Mouse (Mus musculus) hindbrain, embryonic 16.5 days (tissue): ENCODE results near the gene Map3k6. TPM values are rescaled to one million over a fixed set of nuclear protein-coding genes. Genes with fewer than 3 reads are reported as not detected.

ENCODE experiments used
- ATAC-seq: fragments of 200-750 bp; cut with Nextera tagmentation; 2 replicates; pipeline ENCODE4 v1.8.0; 2017; ENCODE audit warnings: moderate TSS enrichment, moderate library complexity
- H3K27ac ChIP-seq: fragments of 300-500 bp; sonication (generic); 2 replicates; pipeline ENCODE4 v1.5.1; 2014; ENCODE audit warnings: low read depth, mild to moderate bottlenecking, control low read depth, low read length, moderate library complexity
- H3K27me3 ChIP-seq: fragments of 300-500 bp; sonication (generic); replicated peaks from 2 replicates; pipeline ENCODE4 v1.6.1; 2014; ENCODE audit warnings: low read length; ENCODE audit not compliant: control insufficient read depth, insufficient read depth
- H3K36me3 ChIP-seq: fragments of 300-500 bp; sonication (generic); 2 replicates; pipeline ENCODE4 v1.6.1; 2014; ENCODE audit warnings: mild to moderate bottlenecking, low read length, moderate library complexity, mixed read lengths; ENCODE audit not compliant: control insufficient read depth, insufficient read depth
- H3K4me1 ChIP-seq: fragments of 300-500 bp; sonication (generic); 2 replicates; pipeline ENCODE4 v1.6.1; 2014; ENCODE audit warnings: low read depth, low read length; ENCODE audit not compliant: control insufficient read depth, insufficient read depth
- H3K4me2 ChIP-seq: fragments of 300-500 bp; sonication (generic); 2 replicates; pipeline ENCODE4 v1.6.1; 2014; ENCODE audit warnings: mild to moderate bottlenecking, low read length, control low read depth, moderate library complexity
- H3K4me3 ChIP-seq: fragments of 300-500 bp; sonication (generic); 2 replicates; pipeline ENCODE4 v1.5.1; 2014; ENCODE audit warnings: mild to moderate bottlenecking, low read length, control low read depth, moderate library complexity
- H3K9ac ChIP-seq: fragments of 300-500 bp; sonication (generic); 2 replicates; pipeline ENCODE4 v1.6.1; 2014; ENCODE audit warnings: low read depth, mild to moderate bottlenecking, control low read depth, low read length, moderate library complexity
- H3K9me3 ChIP-seq: fragments of 300-500 bp; sonication (generic); 2 replicates; pipeline ENCODE4 v1.6.1; 2014; ENCODE audit warnings: mild to moderate bottlenecking, low read length, moderate library complexity; ENCODE audit not compliant: control insufficient read depth
- WGBS: fragments of 180-500 bp; shearing (Covaris S2); extraction: QIAGEN DNeasy Blood & Tissue Kit; methylation state at CpG from one replicate; pipeline ENCODE4 v1.1.7; 2014; 5-methylcytosine and 5-hydroxymethylcytosine counted together
- polyA plus RNA-seq: library from polyadenylated mRNA; unstranded; fragments of >200 nt; fragmentation: Nextera tagmentation; extraction: Ambion mirVana; gene quantifications from 2 replicates; pipeline ENCODE4 v1.2.1, GENCODE M21; 2015

Gene Map3k6
- polyA plus RNA-seq, 1 experiment from 2014 or later, result 4.2 TPM

- no peaks in the 10 kb centered on the region for H3K4me1 ChIP-seq
- WGBS, result 95% methylated on average over 3 of the region's 3 CpGs
- no peak overlapping the region for H3K9ac ChIP-seq
- H3K27me3 ChIP-seq, result no peaks in the 10 kb centered on the region
- no peak overlapping the region for H3K4me3 ChIP-seq
- ATAC-seq, result no peak
- H3K4me2 ChIP-seq, result no peak overlapping the region
- H3K27ac ChIP-seq, result no peak overlapping the region
- H3K9me3 ChIP-seq, result no peaks in the 10 kb centered on the region
- H3K36me3 ChIP-seq, result peaks cover 51% of the 10 kb centered on the region
These were observed 24.7 kb downstream of the Map3k6 start for GRCm38 (mm10) chr4:133265297-133265696.

GRCm38 (mm10) chr4:133265759-133266158 is 25.1 kb downstream of the Map3k6 start:
- Histone ChIP-seq H3K27me3 (no peaks in the 10 kb centered on the region), H3K9me3 (no peaks in the 10 kb centered on the region), H3K36me3 (peaks cover 51% of the 10 kb centered on the region), H3K27ac (no peak overlapping the region), H3K4me2 (no peak overlapping the region), H3K9ac (no peak overlapping the region), H3K4me3 (no peak overlapping the region), H3K4me1 (no peaks in the 10 kb centered on the region)
- WGBS, result 98% methylated on average over 4 of the region's 4 CpGs
- ATAC-seq, result no peak

- no peak for ATAC-seq
- Histone ChIP-seq H3K4me2 (no peak overlapping the region), H3K4me3 (no peak overlapping the region), H3K4me1 (no peaks in the 10 kb centered on the region), H3K9me3 (no peaks in the 10 kb centered on the region), H3K27ac (no peak overlapping the region), H3K27me3 (no peaks in the 10 kb centered on the region), H3K9ac (no peak overlapping the region), H3K36me3 (peaks cover 51% of the 10 kb centered on the region)
- WGBS, result 94% methylated on average over 12 of the region's 12 CpGs
These were observed 25.7 kb downstream of the Map3k6 start for GRCm38 (mm10) chr4:133266248-133266880.

DNA sequence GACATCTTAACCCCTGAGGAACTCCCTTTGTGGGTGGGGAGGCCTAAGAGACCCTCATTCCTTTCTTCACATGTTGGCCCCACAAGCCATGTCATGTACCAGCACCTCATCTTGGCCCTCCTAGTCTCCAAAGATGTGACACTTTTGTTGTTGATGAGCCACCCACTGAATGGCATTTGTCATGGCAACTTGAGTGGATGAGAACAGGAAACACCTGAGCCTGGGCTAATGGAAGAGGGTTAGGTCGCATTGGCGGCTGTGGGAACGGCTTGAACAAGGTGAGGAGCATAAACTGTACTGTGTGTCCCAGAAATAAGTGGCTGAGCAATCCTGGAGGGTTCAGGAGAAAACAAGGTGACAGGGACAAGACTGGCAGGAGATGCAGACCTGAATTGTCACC is 28.3 kb downstream of the Map3k6 start:
- no peak overlapping the region for H3K4me3 ChIP-seq
- H3K9me3 ChIP-seq, result no peaks in the 10 kb centered on the region
- ATAC-seq, result no peak
- H3K36me3 ChIP-seq, result peaks cover 49% of the 10 kb centered on the region
- 93% methylated on average over 3 of the region's 3 CpGs for WGBS
- no peaks in the 10 kb centered on the region for H3K4me1 ChIP-seq
- no peak overlapping the region for H3K4me2 ChIP-seq
- H3K27me3 ChIP-seq, result no peaks in the 10 kb centered on the region
- no peak overlapping the region for H3K9ac ChIP-seq
- H3K27ac ChIP-seq, result no peak overlapping the region

DNA sequence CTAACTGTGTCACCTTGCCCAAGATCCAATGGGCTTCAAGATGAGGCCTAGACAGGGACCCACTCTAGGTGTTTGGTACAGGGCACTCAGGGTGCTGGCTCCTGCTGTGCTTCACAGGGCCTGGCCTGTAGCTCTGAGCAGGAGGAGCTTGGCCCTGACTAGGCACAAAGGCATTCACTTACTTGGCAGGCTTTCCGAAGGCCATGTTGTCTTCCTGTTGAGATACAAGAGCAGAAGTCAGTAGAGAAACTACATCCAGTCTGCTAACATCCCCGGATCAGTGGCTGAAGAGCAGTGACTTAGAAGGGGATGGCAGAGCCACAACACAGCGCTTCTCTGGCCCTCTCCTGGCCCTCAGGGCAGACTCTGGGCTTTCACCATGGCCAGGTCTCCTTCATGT is 29.0 kb downstream of the Map3k6 start:
- ATAC-seq, result no peak
- 89% methylated on average over 3 of the region's 3 CpGs for WGBS
- H3K4me3 ChIP-seq, result no peak overlapping the region
- peaks cover 46% of the 10 kb centered on the region for H3K36me3 ChIP-seq
- no peaks in the 10 kb centered on the region for H3K4me1 ChIP-seq
- no peaks in the 10 kb centered on the region for H3K9me3 ChIP-seq
- no peak overlapping the region for H3K27ac ChIP-seq
- H3K9ac ChIP-seq, result no peak overlapping the region
- no peaks in the 10 kb centered on the region for H3K27me3 ChIP-seq
- no peak overlapping the region for H3K4me2 ChIP-seq

DNA sequence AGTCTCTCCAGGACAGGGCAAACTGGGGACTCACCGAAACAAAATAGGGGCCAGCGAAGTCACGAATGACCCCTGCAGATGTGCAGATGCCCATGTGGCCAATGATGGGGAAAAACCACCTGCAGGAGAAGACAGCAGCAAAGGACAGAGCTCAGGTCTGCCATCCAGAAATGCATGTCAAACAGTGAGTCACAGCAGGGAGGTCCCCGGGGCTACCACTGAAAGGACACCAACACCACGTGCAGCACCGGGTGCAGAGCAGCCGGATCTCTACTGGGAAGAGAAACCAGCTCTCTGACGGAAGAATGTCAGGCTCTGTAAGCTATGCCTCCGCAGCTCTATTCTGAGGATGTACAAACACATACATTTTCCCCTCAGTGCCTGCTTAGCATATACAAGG is 30.3 kb downstream of the Map3k6 start:
- no peak for ATAC-seq
- peaks cover 33% of the 10 kb centered on the region for H3K36me3 ChIP-seq

GRCm38 (mm10) chr4:133277104-133278026 is 36.7 kb downstream of the Map3k6 start, which contains the start of gene Tmem222:
TSS of gene Tmem222 (minus strand) at chr4:133277792.
- H3K27me3 ChIP-seq, result no peaks in the 10 kb centered on the region

More for the DNA sequence above, 30.3 kb downstream of the Map3k6 start:
- H3K4me3 ChIP-seq, result no peak overlapping the region
- no peak overlapping the region for H3K4me2 ChIP-seq
- H3K27me3 ChIP-seq, result no peaks in the 10 kb centered on the region
- H3K4me1 ChIP-seq, result peaks cover 4% of the 10 kb centered on the region
- H3K9ac ChIP-seq, result no peak overlapping the region
- H3K9me3 ChIP-seq, result no peaks in the 10 kb centered on the region
- H3K27ac ChIP-seq, result no peak overlapping the region
- WGBS, result 88% methylated on average over 9 of the region's 9 CpGs

GRCm38 (mm10) chr4:133278067-133278466 is 37.4 kb downstream of the Map3k6 start:
- no peaks in the 10 kb centered on the region for H3K27me3 ChIP-seq
- H3K4me2 ChIP-seq, result peak overlapping the region; percentile 64
- peak overlapping the region; percentile 94 for H3K27ac ChIP-seq
- ATAC-seq, result no peak
- H3K36me3 ChIP-seq, result no peaks in the 10 kb centered on the region
- 27% methylated on average over 6 of the region's 6 CpGs for WGBS
- no peaks in the 10 kb centered on the region for H3K9me3 ChIP-seq
- H3K4me1 ChIP-seq, result peaks cover 21% of the 10 kb centered on the region
- H3K9ac ChIP-seq, result peak overlapping the region; percentile 88
- H3K4me3 ChIP-seq, result peak overlapping the region; percentile 87

More at GRCm38 (mm10) chr4:133277104-133278026, 36.7 kb downstream of the Map3k6 start, which contains the start of gene Tmem222:
- no peaks in the 10 kb centered on the region for H3K36me3 ChIP-seq
- H3K27ac ChIP-seq, result peak within 1 kb of the TSS; percentile 94
- no peaks in the 10 kb centered on the region for H3K9me3 ChIP-seq
- peak within 1 kb of the TSS; percentile 88 for H3K9ac ChIP-seq
- ATAC-seq, result peak; percentile 94
- H3K4me3 ChIP-seq, result peak within 1 kb of the TSS; percentile 87
- H3K4me1 ChIP-seq, result peaks cover 18% of the 10 kb centered on the region
- under 1% methylated on average over 72 of the region's 73 CpGs for WGBS
- peak within 1 kb of the TSS; percentile 64 for H3K4me2 ChIP-seq

GRCm38 (mm10) chr4:133278482-133278881 is 37.9 kb downstream of the Map3k6 start:
- 92% methylated on average over 3 of the region's 3 CpGs for whole genome bisulfite sequencing
- H3K36me3 ChIP-seq, result no peaks in the 10 kb centered on the region
- no peak overlapping the region; the same call in 1 of the 2 replicates for H3K27ac ChIP-seq
- H3K4me1 ChIP-seq, result peaks cover 21% of the 10 kb centered on the region
- no peaks in the 10 kb centered on the region for H3K9me3 ChIP-seq
- H3K4me3 ChIP-seq, result no peak overlapping the region
- no peak for ATAC-seq
- no peaks in the 10 kb centered on the region for H3K27me3 ChIP-seq
- H3K4me2 ChIP-seq, result peak overlapping the region; percentile 64
- H3K9ac ChIP-seq, result no peak overlapping the region
